Mouse (Mus musculus) thymus, postnatal 10 days (tissue): ENCODE data around the gene Rab25.

Source experiments
- DNase-seq, 2 experiments: peaks; one replicate each; pipeline ENCODE4 v3.0.0; 2021; ENCODE audit warnings: low spot score in 2 of 2

Gene Rab25

GRCm38 (mm10) chr3:88526157-88527131 is 21.7 kb downstream of the Rab25 start:
- peak; percentile 57 to 78 for DNase-seq

- no peak for DNase-seq
Measured at GRCm38 (mm10) chr3:88525021-88525420, 23.1 kb downstream of the Rab25 start.

- DNase-seq: no peak
Measured at GRCm38 (mm10) chr3:88523027-88523426, 25.1 kb downstream of the Rab25 start.

- peak in 1 of 2 experiments; percentile 79 for DNase-seq
Measured at GRCm38 (mm10) chr3:88521803-88522331, 26.2 kb downstream of the Rab25 start.

- no peak for DNase-seq
Measured at GRCm38 (mm10) chr3:88521156-88521555, 26.9 kb downstream of the Rab25 start.

GRCm38 (mm10) chr3:88520078-88520477 is 28.0 kb downstream of the Rab25 start:
- no peak for DNase-seq

GRCm38 (mm10) chr3:88518411-88518810 is 29.7 kb downstream of the Rab25 start:
- DNase-seq: no peak

GRCm38 (mm10) chr3:88516407-88516806 is 31.7 kb downstream of the Rab25 start:
- DNase-seq: no peak

- no peak for DNase-seq
Measured at GRCm38 (mm10) chr3:88515095-88515386, 33.1 kb downstream of the Rab25 start.

GRCm38 (mm10) chr3:88514231-88515094 is 33.6 kb downstream of the Rab25 start:
- DNase-seq: no peak

GRCm38 (mm10) chr3:88513546-88514115 is 34.5 kb downstream of the Rab25 start:
- DNase-seq: no peak

GRCm38 (mm10) chr3:88512896-88513545 is 35.1 kb downstream of the Rab25 start:
- no peak for DNase-seq

- no peak for DNase-seq
Measured at GRCm38 (mm10) chr3:88512141-88512895, 35.8 kb downstream of the Rab25 start.

GRCm38 (mm10) chr3:88511559-88511958 is 36.5 kb downstream of the Rab25 start:
- DNase-seq: no peak

- DNase-seq: no peak
Measured at GRCm38 (mm10) chr3:88510421-88511289, 37.4 kb downstream of the Rab25 start.

- DNase-seq: peak; percentile 90 to 93
Measured at GRCm38 (mm10) chr3:88509692-88510420, 38.2 kb downstream of the Rab25 start, which contains the start of gene Lmna. TSS of gene Lmna (minus strand) at chr3:88509956.

GRCm38 (mm10) chr3:88509250-88509649 is 38.9 kb downstream of the Rab25 start:
- no peak for DNase-seq

- DNase-seq: no peak
Measured at GRCm38 (mm10) chr3:88505765-88506164, 42.3 kb downstream of the Rab25 start.

GRCm38 (mm10) chr3:88505081-88505480 is 43.0 kb downstream of the Rab25 start:
- DNase-seq: no peak
